In the genomic region with DNA sequence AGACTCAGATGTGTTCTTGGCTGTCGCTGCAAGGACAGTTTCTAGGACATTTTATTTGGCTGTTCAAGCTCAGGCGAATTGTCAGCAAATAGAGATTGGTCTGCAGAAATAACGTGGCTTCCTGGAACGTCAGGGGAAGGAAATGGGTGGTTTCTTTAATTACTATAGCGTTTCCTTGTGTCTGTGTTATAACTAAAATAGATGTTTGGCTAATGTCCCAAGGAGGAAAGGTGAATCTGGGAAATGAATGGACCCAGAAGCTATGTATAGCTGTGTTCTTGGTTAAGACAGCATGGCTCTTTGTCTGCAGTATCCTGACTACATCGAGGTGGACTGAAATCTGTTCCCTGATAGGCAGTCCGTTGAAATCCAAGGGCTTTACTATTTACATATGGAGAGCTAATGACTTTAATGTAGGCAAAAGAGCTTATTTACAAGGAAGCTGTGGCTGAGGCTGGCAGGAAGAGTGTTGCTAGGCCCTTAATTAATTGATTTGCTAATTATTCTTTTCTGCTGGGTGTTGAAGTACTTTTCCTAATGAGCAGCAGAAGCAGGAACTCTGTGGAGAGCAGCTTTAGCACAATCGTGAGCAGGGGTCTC, we compare ENCODE assay signal across 8 mouse cellular contexts.
DNase-seq lines count a peak whose midpoint lies in the region; TF ChIP-seq lines count a peak whose summit lies in the region.

No protein-coding gene starts in this region.

- 37% methylated on average over 8 of the region's 8 CpGs for WGBS in liver, adult 2 months

- H3K4me1 ChIP-seq in liver, adult 2 months (ENCODE audit: control insufficient read depth, insufficient read depth, low read length): no peaks in the 10 kb centered on the region; the same call in 1 of the 2 replicates
- peaks cover 8% of the 10 kb centered on the region for H3K4me1 ChIP-seq in cortical plate, adult 2 months (ENCODE audit: control insufficient read depth, insufficient read depth, low read length)

- TF ChIP-seq POLR2A in liver, adult 2 months (IDR thresholded peaks at IDR 0.05; ENCODE audit: extremely low read depth, insufficient read depth, low read length): no peak
- TF ChIP-seq POLR2A in cortical plate, adult 2 months (IDR thresholded peaks at IDR 0.05; ENCODE audit: extremely low read depth, insufficient read depth, low read length): no peak

- no peak for TF ChIP-seq CTCF in liver, adult 2 months (IDR thresholded peaks at IDR 0.05; ENCODE audit: low read depth, low read length)
- no peak for TF ChIP-seq CTCF in cortical plate, adult 2 months (IDR thresholded peaks at IDR 0.05; ENCODE audit: extremely low read depth, insufficient read depth, low read length)

- no peaks in the 10 kb centered on the region for H3K27me3 ChIP-seq in liver, adult 2 months (ENCODE audit: control insufficient read depth, insufficient read depth, low read length)

- H3K79me2 ChIP-seq in liver, adult 2 months (ENCODE audit: control insufficient read depth, insufficient read depth, low read length): no peaks in the 10 kb centered on the region

- H3K36me3 ChIP-seq in liver, adult 2 months (ENCODE audit: control insufficient read depth, insufficient read depth, low read length): no peaks in the 10 kb centered on the region

- peak overlapping the region; percentile 81 for H3K27ac ChIP-seq in liver, adult 2 months (replicated peaks; ENCODE audit: insufficient read depth, low read depth, low read length)
- peak overlapping the region; percentile 53 for H3K27ac ChIP-seq in cortical plate, adult 2 months (ENCODE audit: insufficient read depth, low read length)

- DNase-seq in liver, adult 2 months (ENCODE audit: extremely low read depth, low read depth, low spot score): peak; percentile 17
- DNase-seq in liver: no peak
- peak; percentile 80 for DNase-seq in induced T-regulatory cell, adult 2 months (ENCODE audit: low read depth)
- peak; percentile 58 for DNase-seq in lung, postnatal 10 days
- DNase-seq in urinary bladder, postnatal 10 days (ENCODE audit: low spot score): no peak
- no peak for DNase-seq in urinary bladder, postnatal 25 days (ENCODE audit: low spot score)
- DNase-seq in cerebellum, adult 11-12 months: no peak

- no peak overlapping the region for H3K9ac ChIP-seq in liver, adult 2 months (ENCODE audit: low read depth, low read length)

- H3K4me3 ChIP-seq in liver, adult 2 months (ENCODE audit: insufficient read depth, low read depth, low read length): no peak overlapping the region
- no peak overlapping the region for H3K4me3 ChIP-seq in cortical plate, adult 2 months (ENCODE audit: insufficient read depth, low read length)

Comparison
In these comparisons a context has a peak if more than half of its experiments do, and no peak if none do; other contexts are left out.
1. DNase-seq: peak in liver, adult 2 months (single experiment), induced T-regulatory cell, adult 2 months (single experiment) and lung, postnatal 10 days (single experiment); none in liver (single experiment), urinary bladder, postnatal 10 days (single experiment), urinary bladder, postnatal 25 days (single experiment) and cerebellum, adult 11-12 months (single experiment).